Mouse (Mus musculus) gastrocnemius, adult 2 months (tissue): ENCODE results near the gene Arid1a. TPM values are rescaled to one million over a fixed set of nuclear protein-coding genes. Genes with fewer than 3 reads are reported as not detected.

ENCODE experiments used
- DNase-seq: peaks from one replicate; pipeline ENCODE4 v3.0.0; 2022
- H3K27ac ChIP-seq: fragments of 200-600 bp; 2 replicates; pipeline ENCODE4 v1.8.1; 2022; ENCODE audit warnings: mild to moderate bottlenecking
- H3K4me3 ChIP-seq: fragments of 200-600 bp; 2 replicates; pipeline ENCODE4 v1.8.1; 2022; ENCODE audit warnings: mild to moderate bottlenecking, moderate library complexity
- CTCF ChIP-seq: fragments of 200-600 bp; IDR thresholded peaks from 2 replicates; pipeline ENCODE4 v1.8.1; 2022; ENCODE audit warnings: antibody characterized with exemption, mild to moderate bottlenecking, moderate library complexity
- intact Hi-C: fragments of 180-260 bp; cut with DNase I; formaldehyde crosslinking; loops from one replicate; pipeline ENCODE4 v1.15.1; 2025
- total RNA-seq, 2 experiments: library from RNA; stranded (reverse); gene quantifications; 2 replicates each; pipeline ENCODE4 v1.2.3; 2021

Gene Arid1a
- total RNA-seq, 2 experiments from 2014 or later, result 24.1 to 26.2 TPM

GRCm38 (mm10) chr4:133687126-133687525 is 69.4 kb downstream of the Arid1a start:
- intact Hi-C loops, result loop anchor here (5.0 kb wide), 1 partner anchor 65 kb away; no protein-coding TSS in a partner anchor
- Histone ChIP-seq H3K4me3 (no peak overlapping the region), H3K27ac (no peak overlapping the region)
- TF ChIP-seq CTCF, result no peak
- no peak for DNase-seq

- no peak for DNase-seq
- Histone ChIP-seq H3K27ac (no peak overlapping the region), H3K4me3 (no peak overlapping the region)
- intact Hi-C loops, result loop anchor here (5.0 kb wide), 1 partner anchor 66 kb away; no protein-coding TSS in a partner anchor
- TF ChIP-seq CTCF, result no peak
Observed at GRCm38 (mm10) chr4:133686512-133686911, 70.1 kb downstream of the Arid1a start.

- no peak for DNase-seq
- intact Hi-C loops, result no loop called here
- TF ChIP-seq CTCF, result no peak
- Histone ChIP-seq H3K4me3 (no peak overlapping the region), H3K27ac (no peak overlapping the region)
Observed at GRCm38 (mm10) chr4:133680206-133680786, 76.3 kb downstream of the Arid1a start.

- no peak for DNase-seq
- Histone ChIP-seq H3K27ac (no peak overlapping the region), H3K4me3 (no peak overlapping the region)
- intact Hi-C loops, result no loop called here
- no peak for TF ChIP-seq CTCF
Observed at GRCm38 (mm10) chr4:133679629-133680028, 76.9 kb downstream of the Arid1a start.

GRCm38 (mm10) chr4:133677266-133677665 is 79.3 kb downstream of the Arid1a start:
- intact Hi-C loops, result no loop called here
- Histone ChIP-seq H3K27ac (no peak overlapping the region), H3K4me3 (no peak overlapping the region)
- no peak for TF ChIP-seq CTCF
- no peak for DNase-seq

GRCm38 (mm10) chr4:133676189-133676588 is 80.4 kb downstream of the Arid1a start:
- Histone ChIP-seq H3K27ac (peak overlapping the region; percentile 100), H3K4me3 (no peak overlapping the region)
- no peak for TF ChIP-seq CTCF
- intact Hi-C loops, result no loop called here
- DNase-seq, result no peak

- intact Hi-C loops, result no loop called here
Observed at GRCm38 (mm10) chr4:133675594-133676016, 81.0 kb downstream of the Arid1a start.

GRCm38 (mm10) chr4:133674331-133674695 is 82.3 kb downstream of the Arid1a start:
- TF ChIP-seq CTCF, result no peak
- no peak for DNase-seq
- Histone ChIP-seq H3K27ac (peak overlapping the region; percentile 100), H3K4me3 (peak overlapping the region; percentile 85)
- intact Hi-C loops, result no loop called here

More at GRCm38 (mm10) chr4:133675594-133676016, 81.0 kb downstream of the Arid1a start:
- H3K27ac ChIP-seq, result peak overlapping the region; percentile 100
- TF ChIP-seq CTCF, result no peak
- no peak overlapping the region for H3K4me3 ChIP-seq
- DNase-seq, result peak; percentile 70

GRCm38 (mm10) chr4:133673666-133674330 is 82.8 kb downstream of the Arid1a start:
- peak overlapping the region; percentile 85 for H3K4me3 ChIP-seq
- no peak for TF ChIP-seq CTCF
- H3K27ac ChIP-seq, result peak overlapping the region; percentile 100
- DNase-seq, result peak; percentile 57
- intact Hi-C loops, result loop anchor here (1.0 to 2.0 kb wide), 2 partner anchors 33 to 101 kb away; no protein-coding TSS in a partner anchor

GRCm38 (mm10) chr4:133672845-133673647 is 83.5 kb downstream of the Arid1a start:
- TF ChIP-seq CTCF, result no peak
- Histone ChIP-seq H3K4me3 (peak overlapping the region; percentile 85), H3K27ac (peak overlapping the region; percentile 100)
- peak; percentile 41 for DNase-seq
- intact Hi-C loops, result loop anchor here (1.0 to 2.0 kb wide), 4 partner anchors 34 to 141 kb away; partner anchors contain the start of gene Arid1a

GRCm38 (mm10) chr4:133671881-133672844 is 84.4 kb downstream of the Arid1a start, which contains the start of gene Pigv:
Gene Pigv (minus strand): TSS chr4:133672647.
- intact Hi-C loops, result loop anchor here (1.0 to 2.0 kb wide), 4 partner anchors 35 to 157 kb away; partner anchors contain the start of gene Arid1a
- peak; percentile 97 for DNase-seq
- peak within 1 kb of the TSS; percentile 100 for H3K27ac ChIP-seq
- peak within 1 kb of the TSS; percentile 85 for H3K4me3 ChIP-seq
- no peak for TF ChIP-seq CTCF
